Mouse (Mus musculus): ENCODE results near the gene Cdk18.

Gene Cdk18

DNA sequence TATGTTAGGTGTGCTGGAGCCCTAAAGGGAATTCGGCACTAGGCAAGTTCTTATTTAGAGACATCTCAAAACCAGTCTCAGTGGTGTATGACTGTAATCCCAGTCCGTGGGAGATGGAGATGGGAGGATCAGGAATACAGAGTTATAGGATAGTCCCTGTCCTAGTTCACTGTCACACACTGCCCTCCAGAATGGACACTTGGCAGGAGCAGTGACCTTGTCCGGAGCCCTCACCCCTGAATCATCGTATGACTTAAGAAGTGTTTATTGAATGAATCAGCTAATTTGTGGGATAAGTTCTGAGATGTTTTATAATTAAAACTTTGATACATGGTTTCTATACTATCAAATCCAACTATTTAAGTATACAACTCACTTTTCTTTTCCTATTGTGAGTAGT lies 76.4 kb downstream of the Cdk18 start:
- DNase-seq (ENCODE audit: low spot score) = no peak

Data from testis, postnatal 10 days (tissue).